Mouse (Mus musculus): ENCODE data around the gene Sun2.

The Sun2 gene

GRCm38 (mm10) chr15:79757118-79757517 lies 14.8 kb upstream of the Sun2 start:
- ATAC-seq (ENCODE audit: insufficient number of reproducible peaks, low FRiP score, low TSS enrichment): no peak

GRCm38 (mm10) chr15:79755977-79756625 lies 13.8 kb upstream of the Sun2 start:
- ATAC-seq (ENCODE audit: insufficient number of reproducible peaks, low FRiP score, low TSS enrichment): no peak

GRCm38 (mm10) chr15:79755176-79755575 lies 12.8 kb upstream of the Sun2 start:
- ATAC-seq (ENCODE audit: insufficient number of reproducible peaks, low FRiP score, low TSS enrichment): no peak

- ATAC-seq (ENCODE audit: insufficient number of reproducible peaks, low FRiP score, low TSS enrichment): no peak
Observed at GRCm38 (mm10) chr15:79753873-79754272, 11.5 kb upstream of the Sun2 start.

GRCm38 (mm10) chr15:79753420-79753752 lies 11.1 kb upstream of the Sun2 start:
- ATAC-seq (ENCODE audit: insufficient number of reproducible peaks, low FRiP score, low TSS enrichment): no peak

DNA sequence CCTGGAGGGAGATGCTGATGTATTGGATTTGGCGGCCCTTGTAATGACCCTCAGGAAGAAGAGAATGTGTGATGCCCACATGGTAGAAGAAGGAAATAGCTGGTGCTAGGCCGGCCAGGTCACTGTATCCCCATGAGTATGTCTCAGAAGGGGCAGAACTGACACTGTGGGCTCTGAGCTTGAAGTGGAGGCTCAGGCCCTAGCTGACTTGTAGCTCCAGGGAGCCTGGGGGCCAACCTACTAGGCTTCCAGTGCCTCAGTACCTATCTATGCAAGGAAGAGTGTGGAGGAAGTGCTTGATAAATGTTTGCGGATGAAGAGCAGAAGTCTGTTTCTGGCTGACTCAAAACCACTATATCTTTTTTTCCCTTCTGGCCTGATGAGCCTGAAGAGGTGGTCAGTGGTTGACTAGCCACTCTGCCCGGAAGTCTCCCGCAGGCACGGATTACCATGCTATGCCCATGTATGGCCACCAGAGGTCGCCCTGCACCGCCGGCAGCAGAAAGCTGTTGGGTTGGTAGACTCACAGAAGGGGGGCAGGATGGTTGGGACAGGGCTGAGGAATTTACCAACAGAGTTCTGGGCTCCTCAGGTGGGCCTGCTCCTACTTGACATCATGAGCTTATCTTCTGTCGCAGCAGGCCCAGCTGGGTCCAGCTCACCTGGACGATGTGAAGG lies 10.5 kb upstream of the Sun2 start:
- ATAC-seq (ENCODE audit: insufficient number of reproducible peaks, low FRiP score, low TSS enrichment): peak; percentile 62; the same call in 1 of the 2 replicates

DNA sequence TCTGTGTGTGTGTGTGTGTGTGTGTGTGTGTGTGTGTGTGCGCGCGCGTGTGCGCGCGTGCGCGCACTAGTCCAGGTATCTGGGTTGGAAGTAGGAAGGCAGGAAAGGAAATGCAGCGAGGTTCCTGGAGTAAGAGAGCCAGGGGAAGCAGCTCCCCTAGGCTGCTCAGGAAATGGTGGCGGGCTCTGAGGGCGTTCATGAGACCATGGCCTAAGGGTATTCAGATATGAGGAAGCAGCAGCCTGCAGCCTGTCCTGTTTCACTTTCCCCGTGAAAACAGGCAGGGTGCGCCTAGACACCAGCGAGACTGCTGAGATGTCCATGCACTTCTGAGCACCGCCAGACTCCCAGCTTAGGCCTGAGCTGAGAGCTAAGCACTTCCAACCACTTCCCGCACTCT lies 9.4 kb upstream of the Sun2 start:
- ATAC-seq (ENCODE audit: insufficient number of reproducible peaks, low FRiP score, low TSS enrichment): no peak

- no peak for ATAC-seq (ENCODE audit: insufficient number of reproducible peaks, low FRiP score, low TSS enrichment)
Observed at GRCm38 (mm10) chr15:79750266-79750665, 7.9 kb upstream of the Sun2 start.

DNA sequence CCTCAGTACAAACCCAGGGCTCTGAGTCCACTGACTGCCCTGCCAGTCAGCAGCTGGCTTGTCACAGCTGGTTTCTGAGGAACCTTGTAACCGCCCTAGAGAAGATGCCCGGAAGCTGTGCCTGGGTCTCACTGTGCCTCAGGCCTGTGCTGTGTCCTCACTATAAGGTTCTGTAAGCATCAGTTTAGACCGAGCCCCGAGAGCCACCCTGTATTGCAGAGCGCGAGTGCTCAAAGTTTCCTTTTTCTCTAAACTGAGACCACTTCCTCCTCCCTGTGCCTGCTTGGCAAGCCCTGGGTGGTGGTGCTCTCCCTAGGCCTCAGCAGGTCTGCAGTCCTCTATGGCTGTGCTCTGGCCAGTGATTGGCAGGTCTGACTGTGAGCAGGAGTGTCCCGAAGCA lies 6.8 kb upstream of the Sun2 start:
- ATAC-seq (ENCODE audit: insufficient number of reproducible peaks, low FRiP score, low TSS enrichment): no peak

DNA sequence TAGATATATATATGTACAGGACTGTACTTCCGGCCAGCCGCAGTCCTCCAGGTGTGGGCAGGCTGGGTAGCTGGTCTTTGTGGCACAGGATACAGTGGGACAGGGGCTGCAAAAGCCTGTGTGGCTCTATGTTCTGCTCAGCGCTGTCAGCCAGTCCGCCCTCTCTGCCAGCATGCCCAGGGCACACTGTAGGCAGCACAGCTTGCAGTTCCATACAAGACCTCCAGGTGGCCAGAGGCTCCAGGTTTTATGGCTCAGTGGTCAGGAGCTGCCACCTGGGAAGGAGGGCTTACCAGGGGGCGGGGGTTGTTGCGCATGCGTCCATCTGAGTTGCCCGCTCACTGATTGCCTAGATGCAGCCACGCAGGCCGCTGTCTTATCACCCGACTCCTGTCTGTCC lies 5.7 kb upstream of the Sun2 start:
- ATAC-seq (ENCODE audit: insufficient number of reproducible peaks, low FRiP score, low TSS enrichment): no peak

DNA sequence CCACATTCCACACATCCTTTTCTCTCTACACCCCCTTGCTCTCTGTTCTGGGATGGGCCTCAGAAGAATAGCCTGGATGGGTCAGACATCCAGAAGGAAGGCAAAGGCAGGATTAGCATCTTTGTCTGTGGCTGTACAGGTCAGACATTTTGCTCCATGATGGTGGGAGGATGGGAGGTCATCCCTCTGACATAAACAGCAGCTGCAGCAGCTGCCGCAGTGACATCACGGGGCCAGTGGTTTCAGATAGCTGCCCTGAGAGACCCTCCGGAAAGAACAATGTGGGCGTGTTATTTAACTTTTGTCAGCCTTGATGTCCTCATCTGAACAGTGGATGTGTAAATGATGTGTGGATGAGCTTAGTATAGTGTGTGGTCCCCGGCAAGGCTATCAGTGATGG lies 3.5 kb upstream of the Sun2 start:
- ATAC-seq (ENCODE audit: insufficient number of reproducible peaks, low FRiP score, low TSS enrichment): no peak

DNA sequence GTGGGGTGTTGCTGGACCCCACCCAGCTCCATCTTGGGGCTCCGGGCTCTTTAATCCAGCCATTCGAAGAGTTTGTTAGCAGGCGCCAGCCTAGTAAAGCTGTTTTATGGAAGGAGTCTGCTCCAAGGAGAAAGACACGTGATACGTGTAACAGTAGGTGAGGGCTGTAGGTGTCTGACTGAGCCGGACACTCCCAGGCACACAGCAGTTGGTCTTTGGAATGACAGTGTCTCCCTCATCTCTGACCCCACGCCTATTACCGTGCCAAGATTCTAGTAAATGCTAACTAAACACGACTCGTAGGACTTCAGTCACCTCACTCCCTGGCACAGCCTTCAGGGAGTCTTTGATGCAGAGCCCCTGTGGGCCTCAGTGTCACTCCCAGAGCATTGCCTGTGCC lies 3.0 kb upstream of the Sun2 start:
- ATAC-seq (ENCODE audit: insufficient number of reproducible peaks, low FRiP score, low TSS enrichment): no peak

DNA sequence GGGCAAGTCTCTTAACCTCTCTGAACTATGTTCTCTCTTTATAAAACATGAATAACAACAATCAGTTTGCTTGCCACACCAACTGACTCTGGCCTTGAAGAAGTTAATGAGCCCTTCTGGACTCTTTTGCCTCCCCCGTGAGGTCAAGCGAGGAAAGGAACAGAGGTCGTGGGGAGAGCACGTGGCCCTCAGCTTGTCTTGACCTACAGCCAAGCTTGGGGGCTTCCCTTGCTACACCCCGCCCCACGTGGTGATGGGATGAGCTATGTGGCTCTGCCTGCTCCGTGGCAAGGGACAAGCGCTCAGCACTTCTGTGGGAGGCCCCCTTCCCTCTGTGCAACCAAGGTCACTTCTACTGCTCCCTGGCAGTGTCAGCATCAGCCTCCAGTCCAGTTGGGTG lies 2.4 kb upstream of the Sun2 start:
- no peak for ATAC-seq (ENCODE audit: insufficient number of reproducible peaks, low FRiP score, low TSS enrichment)

- no peak for ATAC-seq (ENCODE audit: insufficient number of reproducible peaks, low FRiP score, low TSS enrichment)
Observed at GRCm38 (mm10) chr15:79744001-79744400, 1.7 kb upstream of the Sun2 start.

DNA sequence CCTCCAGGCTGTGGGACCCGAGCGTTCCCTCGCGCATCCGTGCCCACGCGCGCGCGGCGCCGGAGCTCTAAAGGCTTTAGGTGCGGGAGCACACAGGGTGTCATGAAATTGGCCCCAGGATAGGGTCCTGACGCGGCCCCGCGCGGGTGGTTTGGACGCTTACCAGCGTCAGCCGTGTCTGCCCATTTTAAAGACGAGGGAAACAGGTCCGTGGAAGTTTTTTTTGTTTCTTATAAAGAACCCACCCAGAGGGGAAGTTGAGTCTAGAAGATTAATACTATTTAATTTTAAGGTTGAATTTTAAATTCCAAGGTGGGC lies 329 bp upstream of the Sun2 start:
- ATAC-seq (ENCODE audit: insufficient number of reproducible peaks, low FRiP score, low TSS enrichment): no peak

DNA sequence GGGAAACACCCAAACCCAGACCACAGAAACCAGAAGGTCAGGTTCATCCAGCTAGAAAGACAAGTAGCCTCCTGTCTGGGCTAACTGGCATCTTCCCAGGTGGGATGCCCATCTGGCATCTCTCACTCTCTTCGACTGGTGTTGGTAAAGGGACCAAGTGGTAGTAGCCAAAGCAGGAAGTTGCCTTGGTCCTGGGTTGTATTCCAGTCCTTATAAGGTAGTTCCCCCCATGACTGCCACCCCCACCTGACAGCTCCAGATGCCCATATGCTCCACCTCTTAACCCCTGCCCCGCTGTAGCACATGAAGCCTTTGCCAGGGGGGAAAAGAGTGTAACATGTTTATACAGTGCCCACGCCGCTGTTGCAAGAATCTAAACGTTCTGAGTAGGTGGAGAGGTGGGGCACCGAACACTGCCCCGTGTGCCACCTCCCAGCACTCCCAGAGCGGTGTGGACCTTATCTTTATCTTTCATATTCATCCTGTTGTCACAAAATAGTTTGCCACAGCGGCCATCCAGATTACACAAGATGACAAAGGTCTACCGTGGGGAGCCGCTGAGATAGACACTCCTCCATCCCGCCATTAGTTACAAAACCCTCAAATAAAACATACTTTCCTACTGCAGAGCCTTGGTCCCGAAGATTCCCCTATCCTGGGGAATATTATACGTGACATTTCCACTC lies 1.0 kb downstream of the Sun2 start:
- no peak for ATAC-seq (ENCODE audit: insufficient number of reproducible peaks, low FRiP score, low TSS enrichment)

GRCm38 (mm10) chr15:79740739-79741138 lies 1.6 kb downstream of the Sun2 start:
- no peak for ATAC-seq (ENCODE audit: insufficient number of reproducible peaks, low FRiP score, low TSS enrichment)

DNA sequence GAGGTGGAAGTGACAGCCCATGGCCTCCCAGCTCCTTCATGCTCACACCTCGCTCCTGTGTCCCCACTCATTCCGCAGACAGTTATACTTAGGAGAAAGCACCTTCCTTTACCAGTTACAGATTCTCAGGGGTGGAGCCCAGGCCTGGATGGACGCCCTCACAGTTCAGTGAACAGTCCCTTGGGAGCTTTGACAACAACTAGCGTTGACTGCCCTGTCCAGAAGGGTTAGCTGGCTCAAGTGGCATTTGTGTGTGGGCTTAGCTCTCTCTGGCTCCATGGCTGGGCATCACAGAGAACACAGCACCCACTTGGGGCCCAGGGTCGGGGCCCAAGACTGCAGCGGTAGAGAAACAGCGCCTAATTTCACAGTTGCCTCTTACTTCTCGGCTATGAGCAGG lies 8.0 kb downstream of the Sun2 start:
- ATAC-seq (ENCODE audit: insufficient number of reproducible peaks, low FRiP score, low TSS enrichment): no peak

- ATAC-seq (ENCODE audit: insufficient number of reproducible peaks, low FRiP score, low TSS enrichment): no peak
Observed at GRCm38 (mm10) chr15:79733640-79734039, 8.7 kb downstream of the Sun2 start.

DNA sequence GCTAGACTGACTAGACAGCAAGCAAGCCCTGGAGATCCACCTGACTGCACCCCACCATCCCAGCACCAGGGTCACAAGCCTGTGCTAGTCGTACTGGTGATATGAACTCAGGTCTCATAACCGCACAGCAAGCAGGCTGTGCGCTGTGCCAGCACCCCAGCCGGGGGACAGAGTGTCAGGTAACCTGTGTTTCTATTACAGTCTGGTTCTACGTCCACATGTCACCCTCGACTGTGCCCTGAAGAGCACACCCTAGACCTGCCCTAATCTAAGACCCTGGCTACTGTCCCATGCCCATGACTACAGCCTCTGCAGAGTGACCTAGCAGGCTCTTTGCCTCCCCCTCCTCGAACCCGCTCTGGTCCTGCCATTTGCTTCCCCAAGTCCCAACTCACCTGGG lies 9.1 kb downstream of the Sun2 start:
- no peak for ATAC-seq (ENCODE audit: insufficient number of reproducible peaks, low FRiP score, low TSS enrichment)

DNA sequence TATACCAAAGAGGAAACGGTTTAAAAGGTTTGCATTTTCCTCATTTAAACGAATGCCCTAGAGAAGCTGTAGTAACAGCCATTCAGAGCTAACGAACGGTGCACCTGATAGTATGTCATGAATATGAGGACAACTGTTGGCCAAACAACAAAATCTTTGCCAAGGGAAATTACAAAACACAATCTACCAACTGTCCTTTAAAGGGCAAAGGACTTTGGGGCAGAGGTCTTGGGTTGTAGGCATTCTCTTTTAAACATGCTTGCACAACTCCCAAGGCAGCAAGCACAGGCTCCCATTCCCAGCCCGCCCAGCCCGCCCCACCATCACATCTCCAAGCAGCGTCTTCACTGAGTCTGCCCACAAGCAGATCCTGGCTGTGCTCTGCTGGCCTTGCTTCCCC lies 10.8 kb downstream of the Sun2 start:
- no peak for ATAC-seq (ENCODE audit: insufficient number of reproducible peaks, low FRiP score, low TSS enrichment)

DNA sequence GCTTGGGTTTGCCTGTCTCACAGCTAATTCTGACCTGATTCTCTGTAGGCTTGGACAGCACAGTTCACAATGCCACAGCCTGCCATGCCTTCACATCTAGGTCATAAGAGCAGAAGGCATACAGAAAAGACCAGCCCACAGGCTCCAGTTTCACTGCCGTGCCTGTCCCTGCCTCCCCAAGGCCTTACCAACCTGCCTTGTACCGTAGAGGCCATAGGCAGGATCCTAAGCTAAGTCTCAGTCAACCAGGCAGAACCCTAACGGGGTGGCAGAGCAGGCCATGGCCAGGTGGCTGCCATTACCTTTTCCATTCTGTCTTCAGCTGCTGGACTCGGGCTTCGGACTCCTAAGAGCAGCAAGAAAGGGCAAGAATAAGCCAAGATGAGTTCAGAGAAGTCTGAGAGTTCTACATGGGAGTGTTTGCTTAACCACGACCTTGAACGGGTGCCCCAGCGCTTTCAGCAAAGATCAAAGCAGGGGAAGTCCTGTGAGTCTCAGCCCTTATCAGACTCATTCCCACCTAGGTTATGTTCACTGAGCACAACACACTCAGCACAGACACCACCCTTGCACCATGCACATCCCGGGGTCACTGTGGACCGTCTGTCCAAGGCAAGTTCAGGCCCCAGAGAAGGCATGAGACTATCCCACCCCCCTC lies 13.5 kb downstream of the Sun2 start:
- no peak for ATAC-seq (ENCODE audit: insufficient number of reproducible peaks, low FRiP score, low TSS enrichment)

Measured in cerebellum, adult (tissue).